Mouse (Mus musculus): ENCODE measurements around the gene Adnp. TPM values are rescaled to one million over a fixed set of nuclear protein-coding genes. Genes with fewer than 3 reads are reported as not detected.

Gene Adnp
- total RNA-seq (2014; fragmentation: Nextera tagmentation) (76.2 and 90.8 TPM in 2 replicates), total RNA-seq (2017) (1.1 and 1.5 TPM in 2 replicates), polyA plus RNA-seq (2012) (45.6 and 49.8 TPM in 2 replicates)

- peak within 1 kb of the TSS; percentile 96 for H3K4me3 ChIP-seq (ENCODE audit: low read depth, low read length)
- TF ChIP-seq CTCF (IDR thresholded peaks at IDR 0.05; ENCODE audit: low read depth, low read length) (0 out of 2 replicates have a peak, but pooled peaks have one; percentile 17), POLR2AphosphoS5 (IDR thresholded peaks at IDR 0.05; ENCODE audit: insufficient replicate concordance, low read depth, low read length) (no peak)
- H3K4me1 ChIP-seq (ENCODE audit: insufficient read depth, low read depth, low read length), result peaks cover 38% of the 10 kb centered on the region
- no peaks in the 10 kb centered on the region for H3K9me3 ChIP-seq (replicated peaks)
- peak; percentile 81 for DNase-seq (ENCODE audit: low spot score)
- peaks cover 84% of the 10 kb centered on the region for H3K36me3 ChIP-seq (replicated peaks)
- ATAC-seq (ENCODE audit: extremely low read depth, insufficient number of reproducible peaks, low FRiP score, poor library complexity, severe bottlenecking), result peak; percentile 64
- no peaks in the 10 kb centered on the region for H3K27me3 ChIP-seq (ENCODE audit: insufficient read depth, low read length)
Observed at GRCm38 (mm10) chr2:168206725-168207644, at the start of gene Adnp. Gene Adnp (minus strand): TSS chr2:168207112.

GRCm38 (mm10) chr2:168256506-168256905 lies 49.6 kb upstream of the Adnp start:
- H3K4me3 ChIP-seq (ENCODE audit: low read depth, low read length), result no peak overlapping the region
- no peak for TF ChIP-seq CTCF (IDR thresholded peaks at IDR 0.05; ENCODE audit: low read depth, low read length)
- TF ChIP-seq TAL1 (conservative IDR thresholded peaks at IDR 0.05; ENCODE audit: low read depth, low read length), result no peak
- TF ChIP-seq GATA1 (IDR thresholded peaks at IDR 0.05; ENCODE audit: borderline replicate concordance, low read length), result no peak
- no peak for TF ChIP-seq GATA2 (IDR thresholded peaks at IDR 0.05; ENCODE audit: borderline replicate concordance, low read depth, low read length)
- no peak for TF ChIP-seq POLR2AphosphoS5 (IDR thresholded peaks at IDR 0.05; ENCODE audit: insufficient replicate concordance, low read depth, low read length)
- peaks cover 37% of the 10 kb centered on the region for H3K9me3 ChIP-seq (replicated peaks)
- no peak for DNase-seq (ENCODE audit: low spot score)
- H3K27me3 ChIP-seq (ENCODE audit: insufficient read depth, low read length), result no peaks in the 10 kb centered on the region
- no peaks in the 10 kb centered on the region for H3K36me3 ChIP-seq (replicated peaks)
- H3K4me1 ChIP-seq (ENCODE audit: insufficient read depth, low read depth, low read length), result no peaks in the 10 kb centered on the region
- ATAC-seq (ENCODE audit: extremely low read depth, insufficient number of reproducible peaks, low FRiP score, poor library complexity, severe bottlenecking), result no peak

GRCm38 (mm10) chr2:168253822-168254221 lies 46.9 kb upstream of the Adnp start:
- Histone ChIP-seq H3K36me3 (replicated peaks) (no peaks in the 10 kb centered on the region), H3K4me3 (ENCODE audit: low read depth, low read length) (no peak overlapping the region), H3K4me1 (ENCODE audit: insufficient read depth, low read depth, low read length) (no peaks in the 10 kb centered on the region; the same call in 1 of the 2 replicates), H3K27me3 (ENCODE audit: insufficient read depth, low read length) (no peaks in the 10 kb centered on the region), H3K9me3 (replicated peaks) (peaks cover 22% of the 10 kb centered on the region)
- ATAC-seq (ENCODE audit: extremely low read depth, insufficient number of reproducible peaks, low FRiP score, poor library complexity, severe bottlenecking) (no peak), DNase-seq (ENCODE audit: low spot score) (no peak)
- TF ChIP-seq TAL1 (conservative IDR thresholded peaks at IDR 0.05; ENCODE audit: low read depth, low read length) (no peak), GATA2 (IDR thresholded peaks at IDR 0.05; ENCODE audit: borderline replicate concordance, low read depth, low read length) (no peak), GATA1 (IDR thresholded peaks at IDR 0.05; ENCODE audit: borderline replicate concordance, low read length) (no peak), CTCF (IDR thresholded peaks at IDR 0.05; ENCODE audit: low read depth, low read length) (no peak), POLR2AphosphoS5 (IDR thresholded peaks at IDR 0.05; ENCODE audit: insufficient replicate concordance, low read depth, low read length) (no peak)

GRCm38 (mm10) chr2:168252639-168253292 lies 45.9 kb upstream of the Adnp start:
- Histone ChIP-seq H3K4me1 (ENCODE audit: insufficient read depth, low read depth, low read length) (no peaks in the 10 kb centered on the region; the same call in 1 of the 2 replicates), H3K36me3 (replicated peaks) (no peaks in the 10 kb centered on the region), H3K4me3 (ENCODE audit: low read depth, low read length) (no peak overlapping the region), H3K9me3 (replicated peaks) (peaks cover 18% of the 10 kb centered on the region), H3K27me3 (ENCODE audit: insufficient read depth, low read length) (no peaks in the 10 kb centered on the region)
- ATAC-seq (ENCODE audit: extremely low read depth, insufficient number of reproducible peaks, low FRiP score, poor library complexity, severe bottlenecking), result no peak
- DNase-seq (ENCODE audit: low spot score), result no peak
- TF ChIP-seq CTCF (IDR thresholded peaks at IDR 0.05; ENCODE audit: low read depth, low read length) (no peak), POLR2AphosphoS5 (IDR thresholded peaks at IDR 0.05; ENCODE audit: insufficient replicate concordance, low read depth, low read length) (no peak)

GRCm38 (mm10) chr2:168250270-168250669 lies 43.4 kb upstream of the Adnp start:
- TF ChIP-seq POLR2AphosphoS5 (IDR thresholded peaks at IDR 0.05; ENCODE audit: insufficient replicate concordance, low read depth, low read length), result no peak
- peak; percentile 78 for TF ChIP-seq CTCF (IDR thresholded peaks at IDR 0.05; ENCODE audit: low read depth, low read length)
- H3K4me3 ChIP-seq (ENCODE audit: low read depth, low read length), result no peak overlapping the region
- H3K27me3 ChIP-seq (ENCODE audit: insufficient read depth, low read length), result peaks cover 9% of the 10 kb centered on the region
- ATAC-seq (ENCODE audit: extremely low read depth, insufficient number of reproducible peaks, low FRiP score, poor library complexity, severe bottlenecking) (peak; percentile 74), DNase-seq (ENCODE audit: low spot score) (peak; percentile 49)
- no peaks in the 10 kb centered on the region for H3K36me3 ChIP-seq (replicated peaks)
- peaks cover 4% of the 10 kb centered on the region; the same call in 1 of the 2 replicates for H3K9me3 ChIP-seq (replicated peaks)
- no peaks in the 10 kb centered on the region; the same call in 1 of the 2 replicates for H3K4me1 ChIP-seq (ENCODE audit: insufficient read depth, low read depth, low read length)

- Histone ChIP-seq H3K27me3 (ENCODE audit: insufficient read depth, low read length) (peaks cover 10% of the 10 kb centered on the region), H3K36me3 (replicated peaks) (no peaks in the 10 kb centered on the region), H3K9me3 (replicated peaks) (peaks cover under 1% of the 10 kb centered on the region; the same call in 1 of the 2 replicates), H3K4me3 (ENCODE audit: low read depth, low read length) (no peak overlapping the region), H3K4me1 (ENCODE audit: insufficient read depth, low read depth, low read length) (no peaks in the 10 kb centered on the region; the same call in 1 of the 2 replicates)
- TF ChIP-seq TAL1 (conservative IDR thresholded peaks at IDR 0.05; ENCODE audit: low read depth, low read length) (no peak), CTCF (IDR thresholded peaks at IDR 0.05; ENCODE audit: low read depth, low read length) (0 out of 2 replicates have a peak, but pooled peaks have one; percentile 14), GATA1 (IDR thresholded peaks at IDR 0.05; ENCODE audit: borderline replicate concordance, low read length) (no peak), GATA2 (IDR thresholded peaks at IDR 0.05; ENCODE audit: borderline replicate concordance, low read depth, low read length) (no peak), POLR2AphosphoS5 (IDR thresholded peaks at IDR 0.05; ENCODE audit: insufficient replicate concordance, low read depth, low read length) (no peak)
- ATAC-seq (ENCODE audit: extremely low read depth, insufficient number of reproducible peaks, low FRiP score, poor library complexity, severe bottlenecking) (peak; percentile 30; the same call in 1 of the 2 replicates), DNase-seq (ENCODE audit: low spot score) (peak; percentile 25)
Observed at GRCm38 (mm10) chr2:168248856-168249245, 41.9 kb upstream of the Adnp start.
